Mouse (Mus musculus) forebrain, embryonic 11.5 days (tissue): Measurements from ENCODE around the gene Ceacam14. TPM values are rescaled to one million over a fixed set of nuclear protein-coding genes. Genes with fewer than 3 reads are reported as not detected.

ENCODE experiments used
- ATAC-seq: fragments of 200-750 bp; cut with Nextera tagmentation; replicated peaks from 2 replicates; pipeline ENCODE4 v1.8.0; 2017; ENCODE audit warnings: moderate TSS enrichment; ENCODE audit not compliant: low FRiP score
- DNase-seq: peaks from one replicate; pipeline ENCODE4 v3.0.0-alpha.2; 2017; ENCODE audit warnings: low spot score
- H3K27ac ChIP-seq: fragments of 300-500 bp; sonication (generic); 2 replicates; pipeline ENCODE4 v1.5.1; 2014; ENCODE audit warnings: low read depth, low read length
- H3K27me3 ChIP-seq: fragments of 300-500 bp; sonication (generic); 2 replicates; pipeline ENCODE4 v1.6.1; 2014; ENCODE audit warnings: mild to moderate bottlenecking, low read length, mixed read lengths; ENCODE audit not compliant: control insufficient read depth, insufficient read depth
- H3K36me3 ChIP-seq: fragments of 300-500 bp; sonication (generic); 2 replicates; pipeline ENCODE4 v1.6.1; 2014; ENCODE audit warnings: mild to moderate bottlenecking, low read length, moderate library complexity, mixed read lengths; ENCODE audit not compliant: control insufficient read depth, insufficient read depth
- H3K4me1 ChIP-seq: fragments of 300-500 bp; sonication (generic); replicated peaks from 2 replicates; pipeline ENCODE4 v1.6.1; 2014; ENCODE audit warnings: low read length, mixed read lengths; ENCODE audit not compliant: control insufficient read depth, insufficient read depth
- H3K4me2 ChIP-seq: fragments of 300-500 bp; sonication (generic); 2 replicates; pipeline ENCODE4 v1.6.1; 2014; ENCODE audit warnings: low read depth, mild to moderate bottlenecking, low read length, moderate library complexity, mixed read lengths; ENCODE audit not compliant: severe bottlenecking
- H3K4me3 ChIP-seq: fragments of 300-500 bp; sonication (generic); 2 replicates; pipeline ENCODE4 v1.5.1; 2014; ENCODE audit warnings: low read depth, low read length
- H3K9ac ChIP-seq: fragments of 300-500 bp; sonication (generic); 2 replicates; pipeline ENCODE4 v1.6.1; 2014; ENCODE audit warnings: low read length
- H3K9me3 ChIP-seq: fragments of 300-500 bp; sonication (generic); 2 replicates; pipeline ENCODE4 v1.6.1; 2016; ENCODE audit warnings: low read length, mixed read lengths; ENCODE audit not compliant: control insufficient read depth
- WGBS: fragments of 180-500 bp; shearing (Covaris S2); extraction: QIAGEN DNeasy Blood & Tissue Kit; methylation state at CpG from one replicate; pipeline ENCODE4 v1.1.7; 2014; 5-methylcytosine and 5-hydroxymethylcytosine counted together
- polyA plus RNA-seq: library from polyadenylated mRNA; unstranded; fragments of >200 nt; fragmentation: Nextera tagmentation; extraction: Ambion mirVana; gene quantifications from 2 replicates; pipeline ENCODE4 v1.2.1, GENCODE M21; 2014

Gene Ceacam14
- not detected in 2 replicates for polyA plus RNA-seq

DNA sequence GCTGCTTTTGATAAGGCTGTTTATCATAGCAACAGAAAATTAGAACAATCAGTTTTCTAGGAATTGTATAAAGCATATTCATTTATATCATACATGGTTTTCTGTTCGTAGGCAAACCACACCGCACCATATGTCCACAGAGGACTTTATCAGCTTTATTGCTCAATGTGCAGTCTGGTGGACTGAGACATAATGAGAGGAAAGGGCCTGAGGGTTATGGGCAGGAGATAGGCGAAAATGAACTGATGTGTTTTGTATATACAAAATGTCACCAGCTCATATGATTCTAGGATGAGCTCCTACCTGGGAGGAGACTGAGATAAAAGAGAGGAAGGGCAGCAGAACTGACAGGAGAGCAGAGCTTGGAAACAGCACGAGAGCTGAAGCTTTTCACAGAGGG is at the start of gene Ceacam14:
Gene Ceacam14 (plus strand): TSS at position 301 of the 400 bp plus-strand sequence.
- DNase-seq (no peak), ATAC-seq (no peak)
- Histone ChIP-seq H3K27ac (no peak within 1 kb of the TSS), H3K36me3 (no peaks in the 10 kb centered on the region), H3K27me3 (no peaks in the 10 kb centered on the region), H3K9ac (no peak within 1 kb of the TSS), H3K4me2 (no peak within 1 kb of the TSS), H3K4me3 (no peak within 1 kb of the TSS), H3K4me1 (no peaks in the 10 kb centered on the region), H3K9me3 (peaks cover 19% of the 10 kb centered on the region)
- WGBS: 72% methylated on average over 4 of the region's 4 CpGs

Other genes starting within 250 kb of the Ceacam14 start
- not detected in 2 replicates for gene Ceacam5, start 99.4 kb upstream of the Ceacam14 start, polyA plus RNA-seq
- gene Gm5155, start 59.1 kb downstream of the Ceacam14 start, polyA plus RNA-seq: not detected in 2 replicates
- not detected in 2 replicates for gene Ceacam11, start 159.5 kb downstream of the Ceacam14 start, polyA plus RNA-seq
- gene Ceacam13, start 197.3 kb downstream of the Ceacam14 start, polyA plus RNA-seq: not detected in 2 replicates